Mouse (Mus musculus): ENCODE results near the gene Lmbr1l. TPM values are rescaled to one million over a fixed set of nuclear protein-coding genes. Genes with fewer than 3 reads are reported as not detected.
"Not testable (repeated sequence)": the region's sequence is repeated elsewhere in the genome, so short reads cannot be mapped to it uniquely, and the experiment has no call there.

Gene Lmbr1l
- total RNA-seq, 1 experiment from 2014 or later, result 9.0 TPM

- ATAC-seq (replicated peaks; ENCODE audit: low read depth, poor library complexity, severe bottlenecking), result no peak
Measured at GRCm38 (mm10) chr15:98941539-98941938, 23.5 kb upstream of the Lmbr1l start.

GRCm38 (mm10) chr15:98940816-98941215 is 22.8 kb upstream of the Lmbr1l start:
- no peak for ATAC-seq (replicated peaks; ENCODE audit: low read depth, poor library complexity, severe bottlenecking)

GRCm38 (mm10) chr15:98934217-98934839 is 16.3 kb upstream of the Lmbr1l start, which contains the start of gene Tuba1b:
Tuba1b (minus strand) TSS chr15:98934565.
- ATAC-seq (replicated peaks; ENCODE audit: low read depth, poor library complexity, severe bottlenecking), result peak; percentile 72

GRCm38 (mm10) chr15:98933833-98934216 is 15.8 kb upstream of the Lmbr1l start:
- ATAC-seq (replicated peaks; ENCODE audit: low read depth, poor library complexity, severe bottlenecking), result peak; percentile 62

- not testable (repeated sequence) for ATAC-seq (replicated peaks; ENCODE audit: low read depth, poor library complexity, severe bottlenecking)
Measured at GRCm38 (mm10) chr15:98933004-98933671, 15.1 kb upstream of the Lmbr1l start.

- ATAC-seq (replicated peaks; ENCODE audit: low read depth, poor library complexity, severe bottlenecking), result no peak
Measured at GRCm38 (mm10) chr15:98930998-98931397, 13.0 kb upstream of the Lmbr1l start.

GRCm38 (mm10) chr15:98930017-98930734 is 12.1 kb upstream of the Lmbr1l start:
- no peak for ATAC-seq (replicated peaks; ENCODE audit: low read depth, poor library complexity, severe bottlenecking)

GRCm38 (mm10) chr15:98928598-98929240 is 10.7 kb upstream of the Lmbr1l start:
- peak; percentile 70 for ATAC-seq (replicated peaks; ENCODE audit: low read depth, poor library complexity, severe bottlenecking)

- peak; percentile 28; the same call in 1 of the 2 replicates for ATAC-seq (replicated peaks; ENCODE audit: low read depth, poor library complexity, severe bottlenecking)
Measured at GRCm38 (mm10) chr15:98927566-98927965, 9.5 kb upstream of the Lmbr1l start.

- no peak for ATAC-seq (replicated peaks; ENCODE audit: low read depth, poor library complexity, severe bottlenecking)
Measured at GRCm38 (mm10) chr15:98924682-98925081, 6.7 kb upstream of the Lmbr1l start.

GRCm38 (mm10) chr15:98923031-98923537 is 5.1 kb upstream of the Lmbr1l start:
- no peak for ATAC-seq (replicated peaks; ENCODE audit: low read depth, poor library complexity, severe bottlenecking)

GRCm38 (mm10) chr15:98922581-98922980 is 4.5 kb upstream of the Lmbr1l start:
- no peak for ATAC-seq (replicated peaks; ENCODE audit: low read depth, poor library complexity, severe bottlenecking)

- no peak for ATAC-seq (replicated peaks; ENCODE audit: low read depth, poor library complexity, severe bottlenecking)
Measured at GRCm38 (mm10) chr15:98921510-98921909, 3.5 kb upstream of the Lmbr1l start.

GRCm38 (mm10) chr15:98918499-98918895 is 466 bp upstream of the Lmbr1l start:
- ATAC-seq (replicated peaks; ENCODE audit: low read depth, poor library complexity, severe bottlenecking), result not testable (repeated sequence)

GRCm38 (mm10) chr15:98917091-98917490 is 940 bp downstream of the Lmbr1l start:
- ATAC-seq (replicated peaks; ENCODE audit: low read depth, poor library complexity, severe bottlenecking), result no peak

GRCm38 (mm10) chr15:98916016-98916415 is 2.0 kb downstream of the Lmbr1l start:
- ATAC-seq (replicated peaks; ENCODE audit: low read depth, poor library complexity, severe bottlenecking), result no peak

- no peak for ATAC-seq (replicated peaks; ENCODE audit: low read depth, poor library complexity, severe bottlenecking)
Measured at GRCm38 (mm10) chr15:98914903-98915302, 3.1 kb downstream of the Lmbr1l start.

- ATAC-seq (replicated peaks; ENCODE audit: low read depth, poor library complexity, severe bottlenecking), result 0 out of 2 replicates have a peak, but pooled peaks have one; percentile 45
Measured at GRCm38 (mm10) chr15:98904692-98905091, 13.3 kb downstream of the Lmbr1l start.

GRCm38 (mm10) chr15:98902600-98902999 is 15.4 kb downstream of the Lmbr1l start:
- no peak for ATAC-seq (replicated peaks; ENCODE audit: low read depth, poor library complexity, severe bottlenecking)

GRCm38 (mm10) chr15:98901530-98901929 is 16.5 kb downstream of the Lmbr1l start:
- no peak for ATAC-seq (replicated peaks; ENCODE audit: low read depth, poor library complexity, severe bottlenecking)

All from common myeloid progenitor, adult 5-6 weeks (primary cell).